Mouse (Mus musculus) embryonic fibroblast, embryonic 13.5 days (primary cell): ENCODE results near the gene Fuz.

Source experiments
- CTCF ChIP-seq: IDR thresholded peaks from 2 replicates; pipeline ENCODE4 v1.5.1; 2011; ENCODE audit warnings: mild to moderate bottlenecking, control low read depth, low read length, moderate library complexity, borderline replicate concordance; ENCODE audit not compliant: insufficient read depth
- POLR2A ChIP-seq: IDR thresholded peaks from 2 replicates; pipeline ENCODE4 v1.6.1; 2011; ENCODE audit warnings: low read depth, mild to moderate bottlenecking, control low read depth, low read length, moderate library complexity

DNA sequence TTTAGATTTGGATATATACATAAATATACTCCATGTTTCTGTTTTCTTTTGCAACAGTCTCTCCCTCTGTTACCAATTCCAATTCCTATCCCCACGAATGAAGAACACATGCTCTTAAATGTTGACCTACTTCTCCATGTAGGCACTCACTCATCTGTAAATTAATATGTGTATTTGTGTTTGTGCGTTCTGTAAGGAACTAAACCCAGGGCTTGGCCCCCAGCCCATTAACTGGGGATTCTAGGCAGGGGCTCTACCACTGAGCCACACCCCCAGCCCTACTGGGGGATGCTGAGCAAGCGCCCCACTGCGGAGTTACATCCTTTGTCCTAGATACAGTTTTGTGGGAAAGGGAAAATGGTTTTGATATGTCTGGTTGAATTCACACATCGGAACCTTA lies 23.2 kb downstream of the Fuz start:
- TF ChIP-seq CTCF = no peak
- TF ChIP-seq POLR2A = no peak
